Mouse (Mus musculus): ENCODE measurements around the gene Col25a1. TPM values are rescaled to one million over a fixed set of nuclear protein-coding genes. Genes with fewer than 3 reads are reported as not detected.

Col25a1 gene
- 23.1 and 24.7 TPM in 2 replicates for polyA plus RNA-seq (2012; rRNA removed)

- DNase-seq (ENCODE audit: low spot score) = no peak
Measured at GRCm38 (mm10) chr3:130131201-130131600, at the start of gene Col25a1. Gene Col25a1, plus strand, starts transcription at chr3:130131501.

GRCm38 (mm10) chr3:130083312-130083711 is 48.0 kb upstream of the Col25a1 start:
- no peak for DNase-seq (ENCODE audit: low spot score)

GRCm38 (mm10) chr3:130086372-130087080 is 44.8 kb upstream of the Col25a1 start:
- no peak for DNase-seq (ENCODE audit: low spot score)

- no peak for DNase-seq (ENCODE audit: low spot score)
Measured at GRCm38 (mm10) chr3:130087466-130087865, 43.8 kb upstream of the Col25a1 start.

- no peak for DNase-seq (ENCODE audit: low spot score)
Measured at GRCm38 (mm10) chr3:130088654-130089053, 42.6 kb upstream of the Col25a1 start.

GRCm38 (mm10) chr3:130090460-130090859 is 40.8 kb upstream of the Col25a1 start:
- DNase-seq (ENCODE audit: low spot score) = no peak

- DNase-seq (ENCODE audit: low spot score) = no peak
Measured at GRCm38 (mm10) chr3:130094125-130094704, 37.1 kb upstream of the Col25a1 start.

GRCm38 (mm10) chr3:130095160-130095781 is 36.0 kb upstream of the Col25a1 start:
- no peak for DNase-seq (ENCODE audit: low spot score)

GRCm38 (mm10) chr3:130103486-130103885 is 27.8 kb upstream of the Col25a1 start:
- DNase-seq (ENCODE audit: low spot score) = no peak

GRCm38 (mm10) chr3:130104471-130104870 is 26.8 kb upstream of the Col25a1 start:
- DNase-seq (ENCODE audit: low spot score) = no peak

GRCm38 (mm10) chr3:130116886-130117285 is 14.4 kb upstream of the Col25a1 start:
- DNase-seq (ENCODE audit: low spot score) = no peak

- no peak for DNase-seq (ENCODE audit: low spot score)
Measured at GRCm38 (mm10) chr3:130127840-130128239, 3.5 kb upstream of the Col25a1 start.

- DNase-seq (ENCODE audit: low spot score) = no peak
Measured at GRCm38 (mm10) chr3:130128564-130128963, 2.7 kb upstream of the Col25a1 start.

- DNase-seq (ENCODE audit: low spot score) = no peak
Measured at GRCm38 (mm10) chr3:130129635-130130206, 1.6 kb upstream of the Col25a1 start.

- DNase-seq (ENCODE audit: low spot score) = no peak
Measured at GRCm38 (mm10) chr3:130137204-130137603, 5.9 kb downstream of the Col25a1 start.

GRCm38 (mm10) chr3:130137640-130138039 is 6.3 kb downstream of the Col25a1 start:
- no peak for DNase-seq (ENCODE audit: low spot score)

- no peak for DNase-seq (ENCODE audit: low spot score)
Measured at GRCm38 (mm10) chr3:130145874-130146273, 14.6 kb downstream of the Col25a1 start.

- DNase-seq (ENCODE audit: low spot score) = no peak
Measured at GRCm38 (mm10) chr3:130147827-130148226, 16.5 kb downstream of the Col25a1 start.

- DNase-seq (ENCODE audit: low spot score) = no peak
Measured at GRCm38 (mm10) chr3:130149180-130149579, 17.9 kb downstream of the Col25a1 start.

GRCm38 (mm10) chr3:130153117-130153516 is 21.8 kb downstream of the Col25a1 start:
- DNase-seq (ENCODE audit: low spot score) = no peak

GRCm38 (mm10) chr3:130157551-130157950 is 26.2 kb downstream of the Col25a1 start:
- no peak for DNase-seq (ENCODE audit: low spot score)

- DNase-seq (ENCODE audit: low spot score) = no peak
Measured at GRCm38 (mm10) chr3:130159906-130160305, 28.6 kb downstream of the Col25a1 start.

- DNase-seq (ENCODE audit: low spot score) = no peak
Measured at GRCm38 (mm10) chr3:130160902-130161301, 29.6 kb downstream of the Col25a1 start.

Measured in urinary bladder, adult 2 months (tissue).